Mouse (Mus musculus): ENCODE measurements around the gene Cst3. TPM values are rescaled to one million over a fixed set of nuclear protein-coding genes. Genes with fewer than 3 reads are reported as not detected.

Cst3 gene
- 359 TPM for polyA plus RNA-seq (2015; fragmentation: Illumina TruSeq; extraction: RNeasy Lipid Tissue Mini Kit (QIAGEN cat#74804); ENCODE audit: insufficient read depth, low read depth, low replicate concordance)

DNA sequence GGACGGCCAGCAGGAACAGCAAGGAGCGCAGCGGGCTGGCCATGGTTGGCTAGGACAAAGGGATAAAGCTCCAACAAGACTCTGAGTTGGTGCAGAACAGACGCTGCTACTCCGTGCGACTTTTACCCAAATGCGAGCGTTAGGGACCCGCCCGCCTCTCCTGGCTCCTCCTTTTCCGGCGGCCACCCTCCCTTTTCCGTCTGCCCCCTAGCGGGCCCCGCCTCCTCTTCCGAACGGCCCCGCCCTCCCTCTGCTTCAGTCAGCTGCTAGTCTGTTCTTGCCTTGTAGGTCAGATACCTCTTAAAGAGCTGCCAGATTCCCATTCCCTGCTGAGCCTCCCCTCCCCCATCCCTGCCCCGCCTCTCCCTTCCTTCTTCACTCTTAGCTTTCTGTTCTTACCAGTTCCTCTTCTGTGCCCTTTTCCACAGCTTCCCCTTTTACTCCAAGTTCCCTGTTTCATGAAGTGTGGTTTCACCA, at the start of gene Cst3:
Cst3 (minus strand) TSS at position 358 of the 477 bp plus-strand sequence.

DNA sequence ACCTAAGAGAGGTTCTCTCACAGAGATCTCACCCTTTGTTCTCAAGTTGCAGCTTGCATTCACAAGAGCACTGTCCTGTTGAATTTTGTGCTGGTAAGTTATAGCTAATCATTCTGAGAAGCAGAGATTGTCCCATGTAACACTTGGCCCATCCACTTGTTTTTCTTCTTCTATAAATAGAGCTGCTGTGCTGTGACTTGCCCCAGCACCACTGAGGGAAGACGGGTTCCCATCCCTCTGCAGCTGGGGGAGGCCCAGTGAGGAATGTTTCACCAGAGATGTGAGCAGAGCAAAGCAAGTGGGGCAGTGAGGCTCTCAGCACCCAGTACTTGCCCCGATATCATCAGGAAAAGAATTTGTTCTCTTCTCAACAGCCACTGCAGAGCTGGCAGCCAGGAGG, 10.5 kb downstream of the Cst3 start, which contains the start of gene 9230104L09Rik:
9230104L09Rik (minus strand) TSS at position 73 of the 400 bp plus-strand sequence.

DNA sequence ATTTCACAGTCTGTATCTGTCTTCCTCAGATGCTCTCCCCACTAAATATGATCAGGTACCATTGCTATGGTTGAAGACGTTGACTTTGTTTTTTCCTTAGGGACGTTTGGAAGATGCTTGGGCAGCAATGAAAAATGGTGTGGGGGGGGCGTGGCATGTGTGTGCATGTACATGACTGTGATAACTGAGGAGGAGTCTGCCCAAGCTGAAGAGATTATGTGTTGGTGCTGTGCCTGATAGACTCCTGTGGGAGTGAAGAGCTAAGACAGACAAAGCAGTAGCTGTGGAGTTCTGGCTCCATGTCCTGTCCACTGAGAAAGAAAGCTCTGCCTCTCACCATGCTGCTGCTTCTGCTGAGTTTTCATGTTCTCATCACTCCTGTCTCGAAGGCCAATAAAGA, 40.6 kb downstream of the Cst3 start, which contains the start of gene Cst9:
Cst9 (plus strand) TSS at position 236 of the 400 bp plus-strand sequence.

Other genes starting within 250 kb of the Cst3 start
- 2.8 TPM for gene Nxt1, start 203.1 kb downstream of the Cst3 start, polyA plus RNA-seq (2015; fragmentation: Illumina TruSeq; extraction: RNeasy Lipid Tissue Mini Kit (QIAGEN cat#74804); ENCODE audit: insufficient read depth, low read depth, low replicate concordance)
- 3.0 TPM for gene Gzf1, start 194.7 kb downstream of the Cst3 start, polyA plus RNA-seq (2015; fragmentation: Illumina TruSeq; extraction: RNeasy Lipid Tissue Mini Kit (QIAGEN cat#74804); ENCODE audit: insufficient read depth, low read depth, low replicate concordance)
- gene Napb, start 143.2 kb downstream of the Cst3 start, polyA plus RNA-seq (2015; fragmentation: Illumina TruSeq; extraction: RNeasy Lipid Tissue Mini Kit (QIAGEN cat#74804); ENCODE audit: insufficient read depth, low read depth, low replicate concordance): 2.3 TPM
- not detected for gene Cstl1, start 125.3 kb downstream of the Cst3 start, polyA plus RNA-seq (2015; fragmentation: Illumina TruSeq; extraction: RNeasy Lipid Tissue Mini Kit (QIAGEN cat#74804); ENCODE audit: insufficient read depth, low read depth, low replicate concordance)
- not detected for gene Cst11, start 104.2 kb downstream of the Cst3 start, polyA plus RNA-seq (2015; fragmentation: Illumina TruSeq; extraction: RNeasy Lipid Tissue Mini Kit (QIAGEN cat#74804); ENCODE audit: insufficient read depth, low read depth, low replicate concordance)
- not detected for gene 8030411F24Rik, start 93.7 kb downstream of the Cst3 start, polyA plus RNA-seq (2015; fragmentation: Illumina TruSeq; extraction: RNeasy Lipid Tissue Mini Kit (QIAGEN cat#74804); ENCODE audit: insufficient read depth, low read depth, low replicate concordance)
- gene Cst12, start 86.3 kb downstream of the Cst3 start, polyA plus RNA-seq (2015; fragmentation: Illumina TruSeq; extraction: RNeasy Lipid Tissue Mini Kit (QIAGEN cat#74804); ENCODE audit: insufficient read depth, low read depth, low replicate concordance): not detected
- gene Cst8, start 76.9 kb downstream of the Cst3 start, polyA plus RNA-seq (2015; fragmentation: Illumina TruSeq; extraction: RNeasy Lipid Tissue Mini Kit (QIAGEN cat#74804); ENCODE audit: insufficient read depth, low read depth, low replicate concordance): not detected
- not detected for gene Cst13, start 55.6 kb downstream of the Cst3 start, polyA plus RNA-seq (2015; fragmentation: Illumina TruSeq; extraction: RNeasy Lipid Tissue Mini Kit (QIAGEN cat#74804); ENCODE audit: insufficient read depth, low read depth, low replicate concordance)
- gene Cst9, start 40.5 kb downstream of the Cst3 start, polyA plus RNA-seq (2015; fragmentation: Illumina TruSeq; extraction: RNeasy Lipid Tissue Mini Kit (QIAGEN cat#74804); ENCODE audit: insufficient read depth, low read depth, low replicate concordance): not detected
- gene 9230104L09Rik, start 10.7 kb downstream of the Cst3 start, polyA plus RNA-seq (2015; fragmentation: Illumina TruSeq; extraction: RNeasy Lipid Tissue Mini Kit (QIAGEN cat#74804); ENCODE audit: insufficient read depth, low read depth, low replicate concordance): not detected
- not detected for gene Gm1330, start 127.6 kb upstream of the Cst3 start, polyA plus RNA-seq (2015; fragmentation: Illumina TruSeq; extraction: RNeasy Lipid Tissue Mini Kit (QIAGEN cat#74804); ENCODE audit: insufficient read depth, low read depth, low replicate concordance)
- gene Gm10750, start 141.5 kb upstream of the Cst3 start, polyA plus RNA-seq (2015; fragmentation: Illumina TruSeq; extraction: RNeasy Lipid Tissue Mini Kit (QIAGEN cat#74804); ENCODE audit: insufficient read depth, low read depth, low replicate concordance): not detected